Comparison of ENCODE assay signal across 30 mouse cellular contexts in the genomic region with DNA sequence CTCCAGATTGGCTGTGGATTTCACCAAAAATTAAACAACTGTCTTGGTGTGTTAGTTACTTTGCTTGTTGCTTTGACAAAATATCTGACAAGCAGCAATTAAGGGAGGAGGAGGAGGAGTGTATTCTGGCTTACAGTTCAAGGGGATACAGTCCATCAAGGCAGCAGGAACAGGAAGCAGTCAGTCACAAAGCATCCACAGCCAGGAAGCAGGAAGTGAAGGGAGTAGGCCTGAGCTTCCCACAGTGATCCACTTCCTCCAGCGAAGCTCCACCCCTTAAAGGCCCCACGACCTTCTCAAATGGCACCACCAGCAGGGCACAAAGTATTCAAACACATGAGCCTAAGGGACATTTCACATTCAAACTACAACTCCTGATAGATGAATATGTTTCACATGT. TPM values are rescaled to one million over a fixed set of nuclear protein-coding genes. Genes with fewer than 3 reads are reported as not detected.
A peak's percentile ranks its signal among the peaks of the same experiment; 100 is the strongest.
DNase-seq lines count a peak whose midpoint lies in the region; ATAC-seq lines count a peak whose summit lies in the region.
"Had no signal": no experiment of that assay in that cellular context is flagged by ENCODE, and none has a peak within 500 bp of the region (broad histone marks: within the 10 kb centered on the region; RNA-seq: fewer than 3 reads in every experiment).

No protein-coding gene starts in this region.

- no peak overlapping the region for H3K4me2 ChIP-seq in midbrain, embryonic 11.5 days
- H3K4me2 ChIP-seq: embryonic facial prominence, embryonic 13.5 days; hindbrain, embryonic 15.5 days; kidney, embryonic 15.5 days; limb, embryonic 13.5 days; liver, embryonic 11.5 days; lung, embryonic 15.5 days; midbrain, embryonic 15.5 days; neural tube, embryonic 12.5 days had no signal

- no peaks in the 10 kb centered on the region for H3K27me3 ChIP-seq in midbrain, embryonic 11.5 days (ENCODE audit: control insufficient read depth, insufficient read depth, low read length)
- H3K27me3 ChIP-seq: embryonic facial prominence, embryonic 13.5 days; hindbrain, embryonic 15.5 days; kidney, embryonic 15.5 days; limb, embryonic 13.5 days; lung, embryonic 15.5 days; midbrain, embryonic 15.5 days; neural tube, embryonic 12.5 days had no signal

- H3K9me3 ChIP-seq in midbrain, embryonic 11.5 days (ENCODE audit: control insufficient read depth, low read length), result no peaks in the 10 kb centered on the region
- H3K9me3 ChIP-seq: embryonic facial prominence, embryonic 13.5 days; hindbrain, embryonic 10.5 days; hindbrain, embryonic 15.5 days; kidney, embryonic 15.5 days; lung, embryonic 15.5 days; midbrain, embryonic 15.5 days; neural tube, embryonic 12.5 days had no signal

- no peaks in the 10 kb centered on the region for H3K4me1 ChIP-seq in midbrain, embryonic 11.5 days (ENCODE audit: control insufficient read depth, insufficient read depth, low read length)
- H3K4me1 ChIP-seq: limb, embryonic 13.5 days; neural tube, embryonic 12.5 days had no signal

- peak; percentile 74 for DNase-seq in heart, adult 11 months
- no peak for DNase-seq in heart, adult 8-10 months (ENCODE audit: low spot score)
- DNase-seq in CD4-positive helper T cell, adult 2 months (ENCODE audit: low read depth, low spot score), result peak; percentile 30
- peak; percentile 43 for DNase-seq in T-cell, adult 2 months (ENCODE audit: low spot score)
- DNase-seq in ovary, postnatal 14 days (ENCODE audit: low spot score), result no peak
- no peak for DNase-seq in midbrain, embryonic 11.5 days (ENCODE audit: low spot score, missing footprints)
- DNase-seq: cerebellum, adult 8-10 months; cerebellum, postnatal 36 days; embryo, embryonic 11 days; gastrocnemius, adult 2 months; gastrocnemius, postnatal 36 days; heart, postnatal 14 days; kidney, adult 18-20 months; kidney, postnatal 25 days; lung, postnatal 4 days; thymus, postnatal 25 days had no signal

- H3K36me3 ChIP-seq in midbrain, embryonic 11.5 days (ENCODE audit: control insufficient read depth, insufficient read depth, low read length), result no peaks in the 10 kb centered on the region
- H3K36me3 ChIP-seq: embryonic facial prominence, embryonic 13.5 days; hindbrain, embryonic 10.5 days; hindbrain, embryonic 15.5 days; kidney, embryonic 15.5 days; limb, embryonic 13.5 days; lung, embryonic 15.5 days; midbrain, embryonic 15.5 days; neural tube, embryonic 12.5 days had no signal

- H3K27ac ChIP-seq in midbrain, embryonic 11.5 days (ENCODE audit: low read depth, low read length), result no peak overlapping the region
- H3K27ac ChIP-seq: embryonic facial prominence, embryonic 13.5 days; gastrocnemius, adult 2 months; hindbrain, embryonic 10.5 days; hindbrain, embryonic 15.5 days; kidney, embryonic 15.5 days; layer of hippocampus, adult 2 months; left cerebral cortex, adult 2 months; limb, embryonic 13.5 days; lung, embryonic 15.5 days; midbrain, embryonic 15.5 days; neural tube, embryonic 12.5 days had no signal

- ATAC-seq in monocyte, adult 5-6 weeks (replicated peaks; ENCODE audit: insufficient number of reproducible peaks, low FRiP score, low TSS enrichment, poor library complexity, severe bottlenecking), result peak; percentile 52
- no peak for ATAC-seq in erythroid progenitor cell, adult 5-6 weeks (replicated peaks; ENCODE audit: low FRiP score, poor library complexity, severe bottlenecking)
- ATAC-seq in midbrain, embryonic 11.5 days (ENCODE audit: low FRiP score), result no peak
- ATAC-seq: forebrain, embryonic 16.5 days; midbrain, embryonic 15.5 days had no signal

- H3K9ac ChIP-seq in midbrain, embryonic 11.5 days (ENCODE audit: low read length), result no peak overlapping the region
- H3K9ac ChIP-seq: embryonic facial prominence, embryonic 13.5 days; hindbrain, embryonic 15.5 days; kidney, embryonic 15.5 days; limb, embryonic 13.5 days; lung, embryonic 15.5 days; midbrain, embryonic 15.5 days; neural tube, embryonic 12.5 days had no signal

- 67% methylated on average over 2 of the region's 2 CpGs for WGBS in midbrain, embryonic 11.5 days

- H3K4me3 ChIP-seq in midbrain, embryonic 11.5 days (ENCODE audit: low read depth, low read length), result no peak overlapping the region
- H3K4me3 ChIP-seq: embryonic facial prominence, embryonic 13.5 days; gastrocnemius, adult 2 months; hindbrain, embryonic 10.5 days; hindbrain, embryonic 15.5 days; kidney, embryonic 15.5 days; layer of hippocampus, adult 2 months; left cerebral cortex, adult 2 months; limb, embryonic 13.5 days; lung, embryonic 15.5 days; midbrain, embryonic 15.5 days; neural tube, embryonic 12.5 days had no signal

RNA-seq across cellular contexts. Expression of gene Cnot6l, which starts 2.8 kb away (rescaled TPM):
- 10 to 100 TPM; 47.5 to 56.6 (median 55.9) TPM for total RNA-seq in heart, adult 8-10 months (2022)
- total RNA-seq in monocyte, adult 5-6 weeks (2017), result 68.1 to 199 TPM (median 82.2 TPM) in 3 replicates
- total RNA-seq in erythroid progenitor cell, adult 5-6 weeks (2015; ENCODE audit: low replicate concordance), result 18.0 and 20.5 TPM in 2 replicates
- 7.0 and 8.0 TPM in 2 replicates for total RNA-seq in erythroid progenitor cell, adult 5-6 weeks (2017; ENCODE audit: low replicate concordance)
- 9.1 and 10.6 TPM in 2 replicates for polyA plus RNA-seq in midbrain, embryonic 11.5 days (2014; fragmentation: Nextera tagmentation; extraction: Ambion mirVana)

RNA-seq across cellular contexts. Expression of gene Mrpl1, which starts 42.5 kb away (rescaled TPM):
- total RNA-seq in heart, adult 8-10 months (2022), result 10 to 100 TPM; 25.4 to 32.5 (median 30.0) TPM
- 17.3 to 46.7 TPM (median 42.3 TPM) in 3 replicates for total RNA-seq in monocyte, adult 5-6 weeks (2017)
- 7.1 and 9.4 TPM in 2 replicates for total RNA-seq in erythroid progenitor cell, adult 5-6 weeks (2015; ENCODE audit: low replicate concordance)
- 10.7 and 11.9 TPM in 2 replicates for total RNA-seq in erythroid progenitor cell, adult 5-6 weeks (2017; ENCODE audit: low replicate concordance)
- 22.4 and 26.3 TPM in 2 replicates for polyA plus RNA-seq in midbrain, embryonic 11.5 days (2014; fragmentation: Nextera tagmentation; extraction: Ambion mirVana)

Comparison
In these comparisons a context has a peak if more than half of its experiments do, and no peak if none do; other contexts are left out.
1. DNase-seq: peak in heart, adult 11 months (single experiment), CD4-positive helper T cell, adult 2 months (single experiment) and T-cell, adult 2 months (single experiment); none in heart, adult 8-10 months (single experiment), ovary, postnatal 14 days (single experiment) and midbrain, embryonic 11.5 days (single experiment).